Mouse (Mus musculus): ENCODE results near the gene Tagln2. TPM values are rescaled to one million over a fixed set of nuclear protein-coding genes. Genes with fewer than 3 reads are reported as not detected.
A peak's percentile ranks its signal among the peaks of the same experiment; 100 is the strongest.

Tagln2 gene
- polyA plus RNA-seq, 1 experiment from 2014 or later, result 53.2 TPM

GRCm38 (mm10) chr1:172522524-172522923 lies 22.7 kb downstream of the Tagln2 start:
- 69% methylated on average over 7 of the region's 7 CpGs for WGBS

GRCm38 (mm10) chr1:172523699-172524101 lies 23.9 kb downstream of the Tagln2 start:
- Histone ChIP-seq H3K27ac (no peak overlapping the region), H3K9ac (no peak overlapping the region), H3K4me3 (no peak overlapping the region), H3K4me1 (peaks cover 19% of the 10 kb centered on the region), H3K27me3 (0 out of 2 replicates have a peak, but pooled peaks cover 4% of the 10 kb centered on the region), H3K9me3 (replicated peaks) (no peaks in the 10 kb centered on the region), H3K36me3 (no peaks in the 10 kb centered on the region), H3K4me2 (replicated peaks) (no peak overlapping the region)
- ATAC-seq (ENCODE audit: low FRiP score), result no peak
- WGBS, result 66% methylated on average over 12 of the region's 12 CpGs

More at GRCm38 (mm10) chr1:172522524-172522923, 22.7 kb downstream of the Tagln2 start:
- Histone ChIP-seq H3K9ac (no peak overlapping the region), H3K36me3 (no peaks in the 10 kb centered on the region), H3K4me2 (replicated peaks) (no peak overlapping the region), H3K4me1 (peaks cover 19% of the 10 kb centered on the region), H3K4me3 (no peak overlapping the region), H3K27ac (no peak overlapping the region), H3K9me3 (replicated peaks) (no peaks in the 10 kb centered on the region), H3K27me3 (0 out of 2 replicates have a peak, but pooled peaks cover 4% of the 10 kb centered on the region)
- ATAC-seq (ENCODE audit: low FRiP score), result no peak

GRCm38 (mm10) chr1:172525027-172525764 lies 25.3 kb downstream of the Tagln2 start:
- Histone ChIP-seq H3K4me3 (no peak overlapping the region), H3K27ac (0 out of 2 replicates have a peak overlapping the region, but pooled peaks have one; percentile 18), H3K36me3 (no peaks in the 10 kb centered on the region), H3K4me1 (peaks cover 19% of the 10 kb centered on the region), H3K9me3 (replicated peaks) (no peaks in the 10 kb centered on the region), H3K9ac (no peak overlapping the region), H3K27me3 (0 out of 2 replicates have a peak, but pooled peaks cover 4% of the 10 kb centered on the region), H3K4me2 (replicated peaks) (peak overlapping the region; percentile 19; the same call in 1 of the 2 replicates)
- no peak for ATAC-seq (ENCODE audit: low FRiP score)
- WGBS, result 40% methylated on average over 15 of the region's 15 CpGs

DNA sequence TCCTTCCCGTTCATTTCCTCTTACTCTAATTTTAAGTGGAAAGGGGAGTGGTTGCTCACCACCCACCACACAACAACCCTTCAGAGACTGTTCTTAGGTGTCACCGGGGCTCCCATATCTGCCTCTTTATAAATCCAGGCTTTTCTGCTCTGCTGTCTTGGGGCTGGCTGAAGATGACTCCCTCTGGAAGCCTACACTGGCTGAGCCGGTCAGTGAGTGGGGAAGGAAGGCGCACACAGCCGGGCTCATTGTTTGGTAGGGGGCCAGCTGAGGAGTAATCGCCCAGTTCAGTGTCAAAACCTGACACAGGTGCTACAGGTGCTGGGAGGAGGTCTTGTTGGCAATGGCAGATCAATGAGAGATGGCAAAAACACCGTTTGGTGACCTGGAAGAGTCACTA lies 26.1 kb downstream of the Tagln2 start:
- Histone ChIP-seq H3K4me2 (replicated peaks) (no peak overlapping the region), H3K27ac (no peak overlapping the region), H3K9ac (no peak overlapping the region), H3K9me3 (replicated peaks) (no peaks in the 10 kb centered on the region), H3K36me3 (no peaks in the 10 kb centered on the region), H3K4me1 (peaks cover 16% of the 10 kb centered on the region), H3K4me3 (no peak overlapping the region), H3K27me3 (0 out of 2 replicates have a peak, but pooled peaks cover 4% of the 10 kb centered on the region)
- 71% methylated on average over 7 of the region's 7 CpGs for WGBS
- no peak for ATAC-seq (ENCODE audit: low FRiP score)

GRCm38 (mm10) chr1:172526380-172527081 lies 26.7 kb downstream of the Tagln2 start:
- Histone ChIP-seq H3K4me1 (peaks cover 12% of the 10 kb centered on the region), H3K27ac (no peak overlapping the region), H3K36me3 (no peaks in the 10 kb centered on the region), H3K9ac (no peak overlapping the region), H3K4me2 (replicated peaks) (no peak overlapping the region), H3K27me3 (0 out of 2 replicates have a peak, but pooled peaks cover 4% of the 10 kb centered on the region), H3K9me3 (replicated peaks) (no peaks in the 10 kb centered on the region), H3K4me3 (no peak overlapping the region)
- 79% methylated on average over 23 of the region's 23 CpGs for WGBS
- ATAC-seq (ENCODE audit: low FRiP score), result no peak

- H3K27ac ChIP-seq, result no peak overlapping the region
- H3K9ac ChIP-seq, result no peak overlapping the region
- H3K4me3 ChIP-seq, result no peak overlapping the region
- no peak for ATAC-seq (ENCODE audit: low FRiP score)
- peaks cover 18% of the 10 kb centered on the region for H3K4me1 ChIP-seq
- peaks cover 7% of the 10 kb centered on the region; the same call in 1 of the 2 replicates for H3K27me3 ChIP-seq
- WGBS, result 94% methylated on average over 10 of the region's 10 CpGs
- H3K36me3 ChIP-seq, result no peaks in the 10 kb centered on the region
- H3K9me3 ChIP-seq (replicated peaks), result no peaks in the 10 kb centered on the region
- H3K4me2 ChIP-seq (replicated peaks), result no peak overlapping the region
These were observed 27.6 kb downstream of the Tagln2 start for GRCm38 (mm10) chr1:172527431-172527830.

GRCm38 (mm10) chr1:172528701-172529100 lies 28.9 kb downstream of the Tagln2 start:
- no peaks in the 10 kb centered on the region for H3K36me3 ChIP-seq
- ATAC-seq (ENCODE audit: low FRiP score), result peak; percentile 59
- no peak overlapping the region for H3K9ac ChIP-seq
- peaks cover 7% of the 10 kb centered on the region; the same call in 1 of the 2 replicates for H3K27me3 ChIP-seq
- H3K4me1 ChIP-seq, result peaks cover 22% of the 10 kb centered on the region
- H3K27ac ChIP-seq, result no peak overlapping the region
- no peak overlapping the region for H3K4me2 ChIP-seq (replicated peaks)
- H3K9me3 ChIP-seq (replicated peaks), result no peaks in the 10 kb centered on the region
- H3K4me3 ChIP-seq, result no peak overlapping the region
- WGBS, result 8% methylated on average over 7 of the region's 7 CpGs

DNA sequence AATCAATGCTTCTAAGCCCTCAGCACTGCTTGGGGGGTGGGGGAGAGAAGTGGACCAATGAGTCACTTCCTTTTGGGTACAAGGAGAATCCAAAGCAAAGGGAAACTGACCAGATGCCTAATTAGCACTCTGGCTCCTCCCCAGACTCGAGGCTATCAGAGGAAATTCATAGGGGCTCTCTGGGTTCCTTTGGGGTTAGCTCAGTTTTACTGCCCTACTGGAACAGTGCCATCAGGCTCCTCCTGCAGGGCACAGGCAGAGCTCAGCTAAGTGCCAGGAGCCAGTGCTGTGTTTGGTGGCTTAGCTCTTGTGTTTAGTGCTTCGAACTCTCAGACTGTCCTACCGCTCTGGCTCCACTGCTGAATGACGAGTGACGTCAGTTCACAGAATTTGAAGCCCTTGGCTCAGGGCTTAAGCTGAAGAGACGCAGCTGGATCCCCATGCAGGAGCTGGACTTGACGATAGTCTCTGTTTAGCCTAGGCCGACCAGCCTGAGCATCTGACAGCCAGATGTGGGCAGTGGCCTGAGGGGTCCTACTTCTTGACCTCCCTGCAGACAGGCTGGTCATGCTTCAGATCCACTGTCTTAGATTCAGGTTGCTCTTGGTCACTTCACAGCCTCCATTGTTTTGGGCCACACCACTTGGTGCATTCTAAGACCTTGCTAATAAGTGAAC lies 30.8 kb downstream of the Tagln2 start:
- Histone ChIP-seq H3K36me3 (no peaks in the 10 kb centered on the region), H3K9me3 (replicated peaks) (no peaks in the 10 kb centered on the region), H3K9ac (no peak overlapping the region), H3K27ac (no peak overlapping the region), H3K4me3 (no peak overlapping the region), H3K4me2 (replicated peaks) (no peak overlapping the region), H3K27me3 (peaks cover 12% of the 10 kb centered on the region; the same call in 1 of the 2 replicates), H3K4me1 (peaks cover 15% of the 10 kb centered on the region)
- 34% methylated on average over 8 of the region's 8 CpGs for WGBS
- ATAC-seq (ENCODE audit: low FRiP score), result no peak

DNA sequence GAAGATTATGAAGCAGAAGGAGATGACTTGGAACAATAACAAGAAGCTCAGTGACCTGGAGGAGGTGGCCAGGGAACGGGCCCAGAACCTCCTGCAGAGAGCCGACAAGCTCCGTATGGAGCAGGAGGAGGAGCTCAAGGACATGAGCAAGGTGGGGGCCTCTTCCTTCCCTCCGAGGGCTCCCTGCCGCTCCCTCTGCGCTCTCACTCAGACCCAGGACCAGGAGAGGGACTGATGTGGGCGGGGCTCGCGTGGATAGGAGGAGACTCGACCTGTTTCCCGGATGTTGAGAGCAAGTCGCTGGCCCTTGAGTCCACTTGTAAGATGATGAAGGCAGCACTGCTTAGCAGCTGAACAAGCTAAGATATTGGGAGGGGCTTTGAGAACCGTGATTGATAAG lies 32.7 kb downstream of the Tagln2 start:
- H3K27me3 ChIP-seq, result peaks cover 12% of the 10 kb centered on the region; the same call in 1 of the 2 replicates
- H3K27ac ChIP-seq, result no peak overlapping the region
- under 1% methylated on average over 13 of the region's 13 CpGs for WGBS
- H3K36me3 ChIP-seq, result no peaks in the 10 kb centered on the region
- no peaks in the 10 kb centered on the region for H3K9me3 ChIP-seq (replicated peaks)
- peaks cover 15% of the 10 kb centered on the region for H3K4me1 ChIP-seq
- H3K4me2 ChIP-seq (replicated peaks), result peak overlapping the region; percentile 46
- peak overlapping the region; percentile 18; the same call in 1 of the 2 replicates for H3K4me3 ChIP-seq
- H3K9ac ChIP-seq, result no peak overlapping the region
- ATAC-seq (ENCODE audit: low FRiP score), result peak; percentile 49

DNA sequence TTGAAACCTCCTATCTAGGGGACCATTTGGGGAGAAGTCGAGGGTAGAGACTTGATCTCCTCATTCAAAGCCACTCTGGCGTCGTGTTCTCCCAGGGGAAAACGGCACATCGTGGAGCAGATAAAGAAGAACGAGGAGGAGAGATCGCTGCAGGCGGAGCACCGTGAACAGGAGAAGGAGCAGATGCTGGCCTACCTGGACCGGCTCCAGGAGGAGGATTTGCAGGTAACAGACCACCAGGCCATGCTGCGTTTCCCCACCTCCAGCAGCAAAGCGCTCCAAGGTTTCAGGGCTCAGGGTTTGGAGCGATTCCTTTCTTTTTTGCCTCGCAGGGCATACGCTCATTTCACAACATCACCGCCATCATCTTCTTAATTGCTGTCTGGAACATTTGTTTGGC lies 35.3 kb downstream of the Tagln2 start:
- no peak overlapping the region for H3K27ac ChIP-seq
- no peaks in the 10 kb centered on the region for H3K9me3 ChIP-seq (replicated peaks)
- peaks cover 18% of the 10 kb centered on the region for H3K4me1 ChIP-seq
- H3K4me2 ChIP-seq (replicated peaks), result no peak overlapping the region
- peaks cover 12% of the 10 kb centered on the region; the same call in 1 of the 2 replicates for H3K27me3 ChIP-seq
- no peak overlapping the region for H3K4me3 ChIP-seq
- 82% methylated on average over 16 of the region's 16 CpGs for WGBS
- no peak for ATAC-seq (ENCODE audit: low FRiP score)
- no peaks in the 10 kb centered on the region for H3K36me3 ChIP-seq
- no peak overlapping the region for H3K9ac ChIP-seq

DNA sequence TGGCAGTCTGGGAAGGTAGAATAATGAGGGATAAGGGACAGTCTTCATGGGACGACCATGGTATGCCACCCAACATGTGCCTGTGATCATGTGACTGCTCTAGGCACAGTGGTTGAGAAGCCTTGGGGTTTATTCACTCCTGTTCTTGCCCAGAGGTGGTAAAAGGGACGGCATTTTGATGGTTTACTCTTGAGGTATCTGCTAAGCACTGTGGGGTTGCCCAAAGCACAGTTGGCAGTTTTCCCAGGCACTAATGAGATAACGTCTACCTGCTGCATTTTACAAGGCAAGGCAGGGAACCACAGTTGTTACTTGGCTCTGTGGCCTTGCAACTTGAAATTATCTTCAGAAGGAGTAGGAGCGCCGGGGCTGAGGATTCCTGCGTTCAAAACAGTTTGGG lies 40.0 kb downstream of the Tagln2 start:
- no peak for ATAC-seq (ENCODE audit: low FRiP score)
- no peaks in the 10 kb centered on the region for H3K9me3 ChIP-seq (replicated peaks)
- no peak overlapping the region for H3K4me2 ChIP-seq (replicated peaks)
- 68% methylated on average over 6 of the region's 6 CpGs for WGBS
- no peak overlapping the region for H3K27ac ChIP-seq
- no peak overlapping the region for H3K9ac ChIP-seq
- H3K4me3 ChIP-seq, result no peak overlapping the region
- no peaks in the 10 kb centered on the region for H3K36me3 ChIP-seq
- no peaks in the 10 kb centered on the region for H3K27me3 ChIP-seq
- peaks cover 7% of the 10 kb centered on the region for H3K4me1 ChIP-seq

DNA sequence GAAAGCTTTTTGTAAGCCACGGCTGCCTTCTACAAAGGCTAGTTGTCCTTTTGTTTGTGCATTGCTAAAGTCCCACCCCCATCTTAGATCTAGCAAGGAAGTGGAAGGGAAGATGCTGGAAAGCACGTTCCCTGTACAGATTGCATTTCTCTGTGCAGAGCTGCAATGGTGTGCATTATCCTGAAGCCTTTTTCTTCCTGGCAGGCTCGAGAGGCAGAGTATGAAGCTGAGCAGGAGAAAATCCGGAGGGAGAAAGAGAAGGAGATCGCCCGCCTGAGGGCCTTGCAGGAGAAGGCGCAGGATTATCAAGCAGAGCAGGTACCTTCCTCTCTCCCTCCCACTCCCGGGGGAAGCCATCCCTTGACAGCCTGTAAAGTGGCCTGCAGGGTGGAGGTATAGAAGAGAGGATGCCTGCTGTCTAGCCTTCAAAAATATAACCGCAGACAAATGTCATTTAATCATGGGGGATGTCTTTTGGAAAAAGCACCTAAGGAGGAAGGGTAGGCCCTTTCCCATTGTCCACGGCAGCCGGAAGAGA lies 40.5 kb downstream of the Tagln2 start:
- Histone ChIP-seq H3K4me3 (no peak overlapping the region), H3K4me1 (peaks cover 7% of the 10 kb centered on the region), H3K4me2 (replicated peaks) (no peak overlapping the region), H3K27ac (no peak overlapping the region), H3K27me3 (no peaks in the 10 kb centered on the region), H3K9ac (no peak overlapping the region), H3K9me3 (replicated peaks) (no peaks in the 10 kb centered on the region), H3K36me3 (no peaks in the 10 kb centered on the region)
- WGBS, result 57% methylated on average over 11 of the region's 11 CpGs
- ATAC-seq (ENCODE audit: low FRiP score), result no peak
